Mouse (Mus musculus) T-helper 2 cell (primary cell): ENCODE results near the gene Chpf2.
"Not testable (repeated sequence)": the region's sequence is repeated elsewhere in the genome, so short reads cannot be mapped to it uniquely, and the experiment has no call there.

Experiments used
- in situ Hi-C: fragments of 300-600 bp; cut with MboI, MseI; formaldehyde crosslinking; loops from one replicate; pipeline ENCODE4 v1.15.1; 2025; ENCODE audit warnings: high pct_unique_total_duplicates

Gene Chpf2

DNA sequence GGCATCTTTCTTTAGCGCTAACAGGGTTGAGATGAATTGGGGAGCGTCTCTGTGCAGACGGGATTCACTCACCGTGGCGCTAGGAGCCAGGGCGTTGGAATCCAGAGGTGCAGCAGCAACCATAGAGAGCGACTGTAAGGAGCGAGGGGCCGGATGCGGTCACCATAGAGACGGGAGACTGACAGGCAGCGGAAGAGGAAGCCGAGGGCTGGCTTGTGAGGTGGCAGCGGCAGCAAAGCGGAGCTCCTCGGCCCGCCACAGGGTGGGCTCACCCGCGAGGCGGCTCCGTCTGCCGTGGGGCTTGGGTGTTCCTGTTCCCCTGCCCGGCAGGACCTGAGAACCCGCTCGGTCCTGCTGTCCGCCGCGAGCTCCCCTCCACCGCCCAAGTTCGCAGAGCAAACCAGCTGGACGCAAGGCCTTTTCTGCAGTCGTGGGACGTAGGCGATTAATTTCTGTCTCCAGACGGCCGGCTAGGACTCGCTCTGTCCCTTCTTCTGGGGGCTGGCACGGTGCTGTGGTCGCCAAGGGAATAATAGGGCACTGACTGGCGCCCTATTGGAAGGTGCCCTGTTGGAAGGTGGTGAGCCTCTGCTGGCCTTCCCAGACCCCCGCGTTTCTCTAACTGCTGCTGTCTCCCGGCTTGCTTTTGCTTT lies at the start of gene Chpf2:
Chpf2 (plus strand) TSS at position 195 of the 653 bp plus-strand sequence.
- in situ Hi-C loops: no loop called here

- in situ Hi-C loops: no loop called here
These were observed 48.9 kb upstream of the Chpf2 start for GRCm38 (mm10) chr5:24537618-24538017.

DNA sequence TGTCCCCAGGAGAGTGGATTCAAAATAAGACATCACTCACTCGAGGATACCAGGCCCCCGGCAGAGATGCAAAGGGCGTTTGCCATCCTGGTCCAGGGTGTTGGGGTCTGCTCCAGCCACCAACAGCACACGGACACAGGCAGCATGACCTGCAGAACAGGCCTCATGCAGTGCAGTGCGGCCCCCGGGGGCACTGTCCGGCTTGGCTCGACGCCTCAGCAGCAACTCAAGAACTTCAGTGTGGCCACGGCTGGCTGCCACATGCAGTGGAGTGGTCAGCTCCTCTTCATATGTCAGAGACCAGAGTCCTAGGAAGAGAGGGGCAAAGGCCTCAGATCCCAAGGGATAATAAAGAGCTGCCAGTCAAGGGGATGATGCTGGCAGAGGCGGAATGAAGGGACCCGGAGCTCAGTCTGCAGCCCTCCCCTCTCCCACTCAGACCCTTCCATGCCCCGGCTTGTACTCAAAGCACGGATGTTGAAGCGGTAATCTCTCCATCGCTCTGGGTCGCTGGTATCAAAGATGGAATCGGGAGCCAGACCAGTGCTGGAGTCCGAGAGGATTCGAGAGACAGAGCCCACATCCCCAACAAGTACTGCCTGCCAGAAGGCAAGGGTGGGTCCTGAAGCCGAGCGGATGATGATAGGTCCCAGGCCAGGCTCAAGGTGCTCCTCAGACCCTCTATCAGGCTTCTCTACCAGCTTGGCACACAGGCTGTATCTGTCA lies 46.8 kb upstream of the Chpf2 start:
- in situ Hi-C loops: no loop called here

DNA sequence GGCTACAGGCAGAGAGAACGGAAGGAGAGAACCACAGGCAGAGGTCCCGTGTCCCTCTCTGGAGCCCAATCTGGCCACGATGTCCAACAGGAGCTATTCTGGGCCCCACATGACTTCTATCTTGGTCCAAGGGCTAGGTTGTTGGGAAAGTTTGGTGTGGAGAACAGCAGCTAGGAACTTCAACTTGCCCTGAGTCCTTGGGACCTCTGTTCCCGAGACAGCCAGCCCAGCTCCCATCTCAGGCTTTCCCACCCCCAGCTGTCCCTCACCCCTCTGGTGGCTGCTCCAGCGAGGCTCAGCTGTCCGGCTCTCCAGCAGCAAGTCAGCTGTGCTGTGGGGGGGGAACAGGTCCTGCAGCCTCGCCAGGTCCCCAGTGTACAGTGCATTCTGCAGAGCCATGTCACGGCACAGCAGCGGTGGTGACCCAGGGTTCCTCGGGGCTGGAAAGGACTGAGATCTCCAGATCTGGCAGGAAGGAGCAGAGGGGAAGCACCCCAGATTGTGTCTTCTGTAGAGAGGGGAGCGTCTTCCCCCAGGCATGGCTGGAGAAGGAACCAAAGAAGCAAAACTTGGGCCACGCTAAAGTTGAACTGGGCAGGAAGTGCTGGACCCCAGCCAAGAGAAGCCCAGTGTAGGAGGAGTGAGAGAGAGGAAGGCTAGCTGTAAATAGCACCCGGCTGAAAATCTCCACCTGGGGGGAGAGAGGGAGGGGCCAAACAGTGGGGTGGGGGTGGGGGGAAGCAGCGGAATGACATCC lies 46.0 kb upstream of the Chpf2 start, which contains the start of gene Asb10:
Asb10 (minus strand) TSS at position 592 of the 757 bp plus-strand sequence.
- in situ Hi-C loops: no loop called here

GRCm38 (mm10) chr5:24541144-24541569 lies 45.4 kb upstream of the Chpf2 start:
- in situ Hi-C loops: no loop called here

- in situ Hi-C loops: no loop called here
These were observed 43.9 kb upstream of the Chpf2 start for GRCm38 (mm10) chr5:24542643-24543042.

DNA sequence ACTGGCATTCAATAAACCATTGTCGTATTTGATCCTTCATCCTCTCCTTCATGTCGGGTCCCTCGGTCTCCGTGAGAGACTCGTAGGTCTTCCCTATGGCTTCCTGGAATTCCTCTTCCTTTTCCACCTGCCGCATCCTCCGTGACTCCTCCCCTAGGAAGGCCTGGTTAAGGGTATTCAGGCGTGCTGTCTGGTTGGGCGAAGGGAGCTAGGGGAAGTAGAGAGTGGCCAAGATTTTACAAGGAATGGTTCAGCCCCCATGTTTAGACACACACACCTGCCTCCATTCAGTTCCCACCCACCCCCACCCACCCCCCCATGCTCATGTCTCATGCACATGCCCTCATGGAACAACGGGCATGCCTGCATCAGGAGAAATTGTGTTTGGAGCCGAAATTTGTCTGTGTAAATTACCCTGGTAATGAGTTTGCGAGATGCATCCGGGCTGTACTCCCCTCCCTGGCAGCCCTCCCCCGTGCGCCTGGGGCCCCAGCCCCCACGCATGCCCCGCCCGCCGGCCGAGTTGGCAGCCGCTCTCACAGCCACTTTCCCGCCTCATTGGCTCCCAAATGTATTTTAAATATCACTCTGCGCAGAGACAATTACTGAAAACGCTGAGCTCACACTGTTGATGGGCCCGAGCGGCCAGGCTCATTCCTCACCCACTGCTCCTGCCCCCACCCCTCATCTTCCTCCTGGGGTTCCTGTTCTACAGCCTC lies 35.8 kb upstream of the Chpf2 start:
- in situ Hi-C loops: no loop called here

DNA sequence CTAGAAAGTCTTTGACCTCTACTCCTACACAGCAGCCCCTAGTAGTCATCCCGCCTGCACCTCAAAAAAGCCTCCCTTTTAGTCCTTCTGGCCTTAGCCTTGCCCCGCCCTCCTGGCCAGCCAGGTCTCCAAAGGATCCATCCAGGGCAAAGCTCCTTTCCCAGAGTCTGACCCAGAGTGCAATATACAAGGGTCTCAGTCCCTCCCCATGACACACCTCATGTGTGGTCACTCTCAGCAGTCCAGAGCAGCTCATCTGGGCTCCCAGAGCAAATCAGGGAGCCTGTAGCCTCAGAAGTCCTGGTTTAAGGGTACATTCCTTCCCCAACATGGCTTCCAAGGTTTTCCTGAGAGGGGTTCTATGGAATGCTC lies 35.2 kb upstream of the Chpf2 start:
- in situ Hi-C loops: no loop called here

DNA sequence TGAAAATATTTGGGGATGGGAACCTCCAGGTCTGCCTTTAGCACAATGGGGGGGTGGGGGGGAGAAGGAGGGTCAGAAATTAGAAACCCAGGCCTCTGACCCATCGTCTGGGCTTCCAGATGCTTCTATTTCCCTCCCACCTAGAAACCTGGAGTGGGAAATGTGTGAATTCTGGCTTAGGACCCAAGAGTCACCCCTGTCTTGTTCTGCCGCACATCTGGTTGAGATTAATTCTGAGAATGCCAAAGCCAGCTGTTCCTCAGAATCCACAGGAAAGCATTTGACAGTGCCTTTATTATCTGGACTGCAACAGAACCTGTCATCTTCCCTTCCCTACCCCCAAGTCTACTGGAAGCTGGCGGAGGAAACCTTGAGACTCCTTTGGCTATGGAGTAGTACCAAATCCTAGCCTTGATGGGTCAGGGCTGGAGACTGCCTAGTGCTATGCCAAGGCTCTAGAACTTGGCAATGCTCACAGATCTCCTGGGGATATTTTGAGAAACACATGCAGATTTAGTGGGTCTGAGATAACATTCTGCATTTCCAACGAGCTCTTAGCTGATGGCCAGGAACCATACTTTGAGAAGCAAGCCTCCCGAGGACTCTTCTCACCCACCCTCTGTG lies 32.8 kb upstream of the Chpf2 start:
- in situ Hi-C loops: no loop called here

GRCm38 (mm10) chr5:24555335-24555734 lies 31.2 kb upstream of the Chpf2 start:
- in situ Hi-C loops: not testable (repeated sequence)

- in situ Hi-C loops: no loop called here
These were observed 29.8 kb upstream of the Chpf2 start, which contains the start of gene 4931409K22Rik for GRCm38 (mm10) chr5:24556709-24557108. Gene 4931409K22Rik (minus strand): TSS chr5:24556809.

DNA sequence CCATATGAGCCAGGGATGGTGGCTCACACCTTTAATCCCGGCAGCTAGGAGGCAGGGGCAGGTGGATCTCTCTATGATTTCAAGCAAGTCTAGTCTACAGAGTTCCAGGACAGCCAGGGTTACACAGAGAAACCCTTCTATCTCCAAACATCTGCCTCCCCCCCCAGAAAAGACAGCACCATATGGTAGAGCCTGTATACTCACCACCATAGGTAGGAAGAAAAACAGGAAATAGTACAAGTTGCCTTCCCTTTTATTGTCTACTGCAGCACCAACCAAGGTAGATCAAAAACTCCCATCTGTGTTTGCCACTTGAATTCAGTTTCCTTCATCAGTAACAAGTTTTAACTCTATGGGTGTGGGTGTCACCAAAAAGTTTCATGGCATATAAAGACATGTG lies 10.6 kb upstream of the Chpf2 start:
- in situ Hi-C loops: no loop called here

GRCm38 (mm10) chr5:24576801-24577182 lies 9.7 kb upstream of the Chpf2 start:
- in situ Hi-C loops: no loop called here

DNA sequence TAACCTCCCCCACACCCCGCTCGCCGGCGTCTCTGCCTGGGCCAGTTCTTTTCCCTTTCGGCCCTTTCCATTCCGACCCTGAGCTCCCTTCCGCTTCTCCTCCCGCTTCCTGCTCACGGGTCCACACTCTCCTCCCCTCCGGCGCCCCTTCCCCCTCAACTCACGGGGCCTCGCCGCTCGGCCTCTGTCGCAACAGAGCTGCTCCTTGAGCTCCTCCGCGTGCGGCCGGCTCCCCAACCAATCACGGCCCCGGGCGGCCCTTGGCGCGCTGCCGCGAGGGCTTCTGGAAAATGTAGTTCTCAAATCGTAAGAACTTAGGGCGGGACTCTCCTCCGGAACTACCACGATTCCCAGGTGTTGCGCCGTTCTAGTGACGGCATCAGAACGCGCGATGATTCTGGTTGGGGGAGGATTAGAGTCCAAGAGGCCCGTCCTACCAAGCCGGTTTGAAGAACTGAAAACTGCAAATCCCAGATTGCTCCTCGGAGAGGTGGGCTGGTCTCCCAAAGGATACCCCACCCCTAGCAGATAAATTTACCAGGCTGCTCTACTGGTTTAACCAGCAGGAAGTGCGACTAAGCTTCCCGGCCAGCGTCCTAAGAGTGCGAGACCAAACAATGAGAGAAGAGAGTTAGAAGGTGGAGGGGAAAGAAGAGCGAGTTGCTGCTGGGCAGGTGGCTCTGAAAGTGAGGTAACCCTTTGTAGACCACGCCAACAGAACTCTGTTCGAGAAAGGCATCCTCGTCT lies 9.2 kb upstream of the Chpf2 start, which contains the start of gene Abcf2:
Abcf2 (minus strand) TSS at position 285 of the 747 bp plus-strand sequence.
- in situ Hi-C loops: no loop called here

DNA sequence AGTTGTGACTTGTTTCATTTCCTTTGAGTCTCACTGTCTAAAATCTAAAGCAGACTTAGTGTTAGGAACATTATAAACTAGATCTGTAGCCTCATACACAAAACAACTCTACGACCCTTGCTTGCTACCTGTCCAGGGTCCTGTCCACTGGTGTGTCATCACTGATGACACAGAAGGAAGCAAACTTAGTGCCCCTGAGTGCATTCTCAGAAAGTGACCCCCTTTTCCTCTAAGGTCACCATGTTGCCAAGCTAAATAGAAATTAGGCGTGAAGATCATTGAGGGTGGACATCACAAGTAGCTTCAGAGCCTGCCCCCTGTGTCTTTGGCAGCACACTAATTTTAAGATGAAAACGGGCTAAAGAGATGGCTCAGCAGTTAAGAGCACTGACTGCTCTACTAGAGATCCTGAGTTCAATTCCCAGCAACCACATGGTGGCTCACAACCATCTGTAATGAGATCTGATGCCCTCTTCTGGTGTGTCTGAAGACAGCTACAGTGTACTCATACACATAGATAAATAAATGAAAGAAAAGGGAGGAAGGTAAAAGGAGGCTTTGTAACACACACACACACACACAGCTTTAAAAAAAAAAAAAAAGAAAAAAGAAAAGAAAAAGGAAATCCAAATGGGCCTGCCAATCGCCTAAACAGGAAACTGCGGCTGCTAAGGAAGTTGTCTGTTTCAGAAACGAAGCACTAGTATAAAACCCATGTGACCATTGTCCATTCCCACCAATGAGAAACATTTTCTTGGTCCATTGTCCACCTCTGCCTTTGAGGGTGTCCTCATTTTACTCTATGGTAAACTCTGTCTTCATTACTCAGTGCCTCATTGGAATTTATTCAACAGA lies 8.2 kb upstream of the Chpf2 start:
- in situ Hi-C loops: no loop called here

- in situ Hi-C loops: no loop called here
These were observed 435 bp upstream of the Chpf2 start for GRCm38 (mm10) chr5:24586106-24586505.

- in situ Hi-C loops: no loop called here
These were observed 648 bp downstream of the Chpf2 start for GRCm38 (mm10) chr5:24587200-24587577.

DNA sequence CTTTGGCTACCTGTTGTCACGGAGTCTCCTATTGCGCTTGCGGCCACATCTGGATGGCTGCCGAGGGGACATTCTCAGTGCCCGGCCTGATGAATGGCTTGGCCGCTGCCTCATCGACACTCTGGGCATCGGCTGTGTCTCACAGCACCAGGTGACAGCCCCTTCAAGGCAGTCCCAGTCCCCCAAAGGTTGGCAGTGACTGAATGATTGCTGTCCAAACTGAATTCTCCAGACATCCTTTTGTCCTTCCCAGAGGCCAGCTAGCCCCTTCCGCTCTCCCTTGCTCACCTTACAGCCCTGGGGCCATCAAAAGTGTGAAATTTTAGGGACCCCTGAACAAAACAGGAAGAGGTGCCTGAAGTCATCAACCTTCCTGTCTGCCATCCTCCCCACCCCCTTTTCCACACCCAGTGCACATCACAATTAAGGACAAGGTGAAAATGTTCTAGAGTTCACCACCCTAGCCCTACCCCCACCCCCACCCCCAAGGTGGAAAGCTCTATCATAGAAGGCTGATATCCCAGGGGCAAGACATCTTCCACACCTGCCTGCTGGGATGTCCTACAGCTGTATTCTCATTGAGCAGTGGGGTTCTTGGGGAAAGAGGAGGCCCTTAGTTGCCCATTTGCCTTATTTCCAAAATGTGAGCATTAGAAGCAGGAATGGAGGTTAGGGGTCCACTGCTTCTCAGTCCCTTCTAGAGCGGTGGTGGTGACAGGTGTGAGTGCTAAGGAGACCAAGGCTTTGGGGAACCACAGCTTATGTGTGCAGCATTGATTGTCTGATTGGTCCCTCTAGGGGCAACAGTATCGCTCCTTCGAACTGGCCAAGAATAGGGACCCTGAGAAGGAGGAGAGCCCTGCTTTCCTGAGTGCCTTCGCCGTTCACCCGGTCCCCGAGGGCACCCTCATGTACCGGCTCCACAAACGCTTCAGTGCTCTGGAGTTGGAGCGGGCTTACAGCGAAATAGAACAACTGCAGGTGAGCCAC lies 3.3 kb downstream of the Chpf2 start:
- in situ Hi-C loops: no loop called here
